Mouse (Mus musculus): ENCODE measurements around the gene Spink4.

Gene Spink4

GRCm38 (mm10) chr4:40919785-40920184 lies at the start of gene Spink4:
Gene Spink4 (plus strand): TSS chr4:40920052.
- no peak for DNase-seq (ENCODE audit: low spot score in 2 of 2)

DNA sequence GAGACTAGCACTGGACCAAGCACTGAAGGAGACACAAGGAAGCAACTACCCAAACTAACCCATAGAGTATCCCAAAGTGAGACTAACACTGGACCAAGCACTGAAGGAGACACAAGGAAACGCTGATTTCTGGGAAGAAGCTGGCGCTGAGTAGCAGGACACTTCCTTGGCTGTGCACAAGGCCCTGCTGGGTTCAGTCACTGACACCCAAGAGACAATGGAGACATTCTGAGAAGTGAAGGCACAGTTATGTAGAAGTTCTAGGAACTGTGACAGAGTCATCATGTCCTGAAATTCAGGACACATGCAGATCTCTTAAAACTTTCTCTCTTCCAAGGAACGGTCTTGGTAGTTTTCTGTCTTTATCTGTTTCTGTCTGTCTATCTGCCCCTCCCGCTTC lies 49.6 kb upstream of the Spink4 start:
- no peak for DNase-seq (ENCODE audit: low spot score in 2 of 2)

DNA sequence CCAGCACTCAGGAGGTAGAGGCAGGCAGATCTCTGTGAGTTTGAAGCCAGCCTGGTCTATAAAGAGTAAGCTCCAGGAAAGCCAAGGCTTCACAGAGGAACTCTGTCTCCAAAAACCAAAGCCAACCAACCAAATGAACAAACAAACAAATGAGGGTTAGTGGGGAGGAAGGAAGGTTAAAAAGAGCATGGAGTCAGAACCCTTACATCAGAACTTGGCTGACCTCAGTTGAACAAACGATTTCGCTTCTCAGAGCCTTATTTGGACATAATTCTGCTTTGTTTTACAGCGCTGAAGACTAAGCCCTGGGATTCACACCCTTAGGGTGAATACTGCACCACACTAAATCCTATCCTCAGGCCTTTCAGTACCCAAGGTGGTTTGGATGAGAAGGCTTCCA lies 47.7 kb upstream of the Spink4 start:
- no peak for DNase-seq (ENCODE audit: low spot score in 2 of 2)

GRCm38 (mm10) chr4:40873320-40873719 lies 46.5 kb upstream of the Spink4 start:
- DNase-seq (ENCODE audit: low spot score in 2 of 2), result no peak

DNA sequence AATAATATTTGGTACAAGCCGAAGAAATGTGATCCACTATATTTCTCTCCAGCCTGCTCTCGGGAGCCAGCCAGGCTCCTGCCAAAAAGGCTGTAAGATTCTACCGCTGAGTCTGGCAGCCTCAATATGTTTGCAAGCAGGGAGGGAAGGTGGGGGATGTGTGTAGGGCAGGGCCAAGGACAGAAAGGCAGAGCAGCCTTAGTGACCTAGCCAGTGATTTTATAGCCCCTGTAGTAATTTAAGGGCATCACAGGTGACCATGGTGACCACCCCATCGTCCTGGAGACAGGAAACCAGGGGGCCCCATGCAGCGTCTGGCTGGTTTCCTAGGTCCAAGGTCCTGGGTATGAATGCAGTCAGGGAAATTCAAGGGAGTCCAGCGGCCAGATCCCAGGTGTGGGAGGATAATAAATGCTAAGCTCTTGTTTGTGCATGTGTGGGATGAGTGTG lies 45.7 kb upstream of the Spink4 start:
- peak in 1 of 2 experiments; percentile 22 for DNase-seq (ENCODE audit: low spot score in 2 of 2)

GRCm38 (mm10) chr4:40874794-40875552 lies 44.9 kb upstream of the Spink4 start:
- DNase-seq (ENCODE audit: low spot score in 2 of 2), result no peak

DNA sequence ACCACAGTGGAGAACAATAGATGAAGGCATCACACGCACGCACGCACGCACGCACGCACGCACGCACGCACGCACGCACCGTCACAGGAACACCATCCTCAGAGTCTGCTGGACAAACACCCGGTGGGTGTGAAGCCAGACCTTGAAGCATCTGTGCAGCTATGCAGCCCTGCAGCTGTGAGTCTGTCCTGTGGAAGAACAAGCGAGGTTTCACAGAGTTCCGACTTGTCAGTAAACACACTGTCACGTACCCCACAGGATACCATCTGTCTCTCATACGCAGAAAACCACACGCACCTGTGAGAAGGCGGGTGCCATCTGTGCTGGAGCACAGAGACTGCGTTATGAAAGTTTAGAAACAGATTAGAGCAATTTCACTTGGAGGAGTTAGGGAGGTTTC lies 44.0 kb upstream of the Spink4 start:
- peak; percentile 85 to 88 for DNase-seq (ENCODE audit: low spot score in 2 of 2)

- DNase-seq (ENCODE audit: low spot score in 2 of 2), result peak in 1 of 2 experiments; percentile 6
These were observed 43.0 kb upstream of the Spink4 start for GRCm38 (mm10) chr4:40876814-40877371.

GRCm38 (mm10) chr4:40877528-40877927 lies 42.3 kb upstream of the Spink4 start:
- DNase-seq (ENCODE audit: low spot score in 2 of 2), result no peak

GRCm38 (mm10) chr4:40883200-40883599 lies 36.7 kb upstream of the Spink4 start:
- DNase-seq (ENCODE audit: low spot score in 2 of 2), result no peak

DNA sequence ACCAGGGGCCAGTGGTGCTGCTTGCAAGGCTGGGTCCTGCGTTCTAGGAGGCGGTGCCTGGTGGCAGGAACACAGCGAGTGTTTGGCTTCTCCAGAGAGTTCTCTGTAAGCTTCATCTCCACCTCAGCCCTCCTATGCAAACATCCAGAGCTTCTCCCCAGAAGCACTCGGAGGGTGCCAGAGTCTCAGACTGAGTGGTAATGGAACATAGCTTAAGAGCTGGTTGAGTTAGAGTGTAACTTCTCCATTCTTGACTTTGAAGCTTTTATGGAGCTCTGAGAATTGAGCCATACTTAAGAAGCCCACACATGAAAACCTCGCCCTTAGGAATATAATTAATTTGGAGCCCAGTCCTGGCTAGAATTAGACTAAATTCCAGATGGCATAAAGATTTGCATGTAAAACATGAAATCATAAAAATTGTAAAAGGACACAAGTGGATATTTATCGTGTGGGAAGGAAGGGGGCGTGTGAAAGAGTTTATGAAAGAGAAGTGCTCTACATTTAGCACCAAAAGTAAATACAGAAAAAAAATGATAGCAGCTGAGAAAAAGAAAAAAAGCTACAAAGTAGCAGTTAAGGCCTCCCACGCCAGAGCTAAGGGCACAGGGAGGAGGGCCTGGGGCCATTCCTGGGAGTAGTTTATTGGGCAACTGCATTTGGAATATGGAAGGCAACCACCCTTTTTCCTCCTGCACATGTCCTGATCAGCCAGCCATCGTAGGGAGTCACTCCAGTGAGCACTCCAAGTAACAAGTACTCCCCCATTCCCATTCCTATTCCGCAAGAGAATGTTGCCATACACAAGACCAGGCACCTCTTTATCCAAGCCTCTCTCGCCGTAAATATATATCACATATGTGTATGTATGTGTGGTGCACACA lies 35.3 kb upstream of the Spink4 start:
- peak; percentile 44 to 51 for DNase-seq (ENCODE audit: low spot score in 2 of 2)

GRCm38 (mm10) chr4:40885166-40885525 lies 34.7 kb upstream of the Spink4 start:
- DNase-seq (ENCODE audit: low spot score in 2 of 2), result peak in 1 of 2 experiments; percentile 53

DNA sequence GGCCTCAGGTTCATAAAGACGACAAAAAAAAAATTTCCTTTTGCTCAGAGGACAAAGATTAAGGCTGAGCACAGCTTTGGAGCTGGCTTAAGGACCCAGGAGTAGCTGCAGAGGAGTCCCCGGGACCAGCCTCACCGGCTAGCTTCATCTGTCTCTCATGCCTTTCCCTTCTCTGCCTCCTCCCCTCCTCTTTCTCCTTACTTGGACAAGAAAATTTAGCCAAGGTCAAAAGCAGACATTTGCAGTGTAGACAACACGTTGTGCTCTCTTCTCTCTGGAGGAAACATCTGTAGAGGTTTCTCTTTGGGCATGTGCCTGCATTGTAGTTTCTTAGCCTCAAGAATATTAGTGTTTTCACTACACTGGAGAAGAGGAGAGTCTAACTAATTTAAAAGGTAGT lies 34.0 kb upstream of the Spink4 start:
- DNase-seq (ENCODE audit: low spot score in 2 of 2), result no peak

DNA sequence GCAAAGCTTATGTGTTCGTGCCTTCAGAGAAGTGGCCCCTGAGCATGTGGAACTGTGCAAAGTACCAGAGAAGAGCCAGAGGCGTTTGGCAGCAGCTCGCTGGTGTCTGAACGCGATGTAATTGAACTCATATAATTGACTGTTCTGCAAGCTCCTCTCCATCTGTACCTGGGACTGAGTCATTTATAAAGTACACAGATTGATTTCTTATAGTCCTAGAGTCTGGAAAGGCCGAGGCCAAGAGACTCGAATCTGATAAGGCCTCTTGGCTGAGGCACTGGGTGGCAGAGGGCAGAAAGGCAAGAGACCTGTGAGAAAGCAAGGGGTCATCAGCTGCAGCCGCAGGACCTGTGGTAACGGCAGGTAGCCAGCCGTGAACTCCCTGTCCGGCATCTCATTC lies 31.0 kb upstream of the Spink4 start:
- no peak for DNase-seq (ENCODE audit: low spot score in 2 of 2)

DNA sequence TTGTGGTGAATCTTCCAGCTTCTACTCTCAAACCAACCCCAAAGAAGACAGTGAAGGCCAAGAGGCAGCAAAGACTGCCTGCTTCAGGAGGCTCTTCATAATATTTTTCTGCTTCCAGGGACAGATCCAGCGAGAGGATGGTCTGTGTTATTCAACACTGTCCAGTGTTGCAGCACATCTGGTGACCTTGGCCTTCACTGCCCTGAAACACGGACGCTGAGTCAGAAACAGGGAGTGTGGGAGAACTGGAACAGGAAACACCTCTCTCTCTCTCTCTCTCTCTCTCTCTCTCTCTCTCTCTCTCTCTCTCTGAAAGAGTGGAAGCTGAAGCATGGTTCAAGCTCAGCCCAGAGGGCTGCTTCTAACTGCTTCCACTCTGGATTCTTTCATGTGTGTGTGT lies 30.6 kb upstream of the Spink4 start:
- no peak for DNase-seq (ENCODE audit: low spot score in 2 of 2)

- no peak for DNase-seq (ENCODE audit: low spot score in 2 of 2)
These were observed 29.9 kb upstream of the Spink4 start for GRCm38 (mm10) chr4:40889983-40890382.

GRCm38 (mm10) chr4:40891206-40891605 lies 28.6 kb upstream of the Spink4 start:
- no peak for DNase-seq (ENCODE audit: low spot score in 2 of 2)

DNA sequence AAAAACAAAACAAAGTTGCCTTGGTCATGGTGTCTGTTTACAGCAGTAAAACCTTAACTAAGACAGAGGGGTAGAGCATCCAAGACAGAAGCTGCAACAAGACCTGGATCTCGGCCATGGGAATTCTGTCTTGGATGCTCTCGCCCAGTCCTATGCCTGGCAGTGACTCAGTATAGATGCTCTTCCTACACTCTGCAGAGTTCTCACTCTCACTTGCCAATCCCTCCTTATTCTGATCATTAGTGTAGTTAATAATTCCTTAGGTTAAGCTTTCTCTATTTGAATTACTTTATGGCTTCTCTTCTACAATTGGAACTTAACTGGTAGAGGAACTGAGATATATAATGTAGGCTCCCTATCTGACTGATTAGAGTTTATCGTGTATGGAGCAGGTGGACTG lies 24.7 kb upstream of the Spink4 start:
- no peak for DNase-seq (ENCODE audit: low spot score in 2 of 2)

GRCm38 (mm10) chr4:40895646-40896045 lies 24.2 kb upstream of the Spink4 start:
- DNase-seq (ENCODE audit: low spot score in 2 of 2), result no peak

DNA sequence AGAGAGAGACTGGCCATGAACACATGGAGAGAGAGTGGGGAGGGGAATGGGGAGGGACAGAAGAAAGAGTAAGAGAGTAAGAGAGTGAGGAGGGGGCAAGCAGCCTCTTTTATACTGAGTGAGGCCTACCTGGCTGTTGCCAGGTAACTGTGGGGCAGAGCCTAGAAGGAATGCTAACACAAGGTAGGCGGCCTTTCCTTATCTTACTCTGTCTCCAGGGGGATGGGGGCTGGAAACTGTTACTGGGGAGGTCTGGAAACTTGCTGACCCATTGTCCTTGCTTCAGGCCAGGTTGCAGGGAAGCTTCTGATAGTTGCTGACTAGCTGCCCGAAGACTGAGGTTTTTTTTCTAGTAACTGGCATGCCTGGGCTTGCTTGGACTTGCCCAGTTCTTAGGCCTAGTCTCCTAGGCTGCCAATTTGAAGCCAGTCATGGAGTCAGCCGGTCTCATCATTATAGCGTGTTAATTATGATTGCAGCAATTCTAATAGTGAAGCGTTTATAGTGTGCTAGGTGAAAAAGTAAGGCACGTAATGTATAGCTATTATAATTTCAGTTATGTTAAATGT lies 21.3 kb upstream of the Spink4 start:
- no peak for DNase-seq (ENCODE audit: low spot score in 2 of 2)

GRCm38 (mm10) chr4:40899264-40899663 lies 20.6 kb upstream of the Spink4 start:
- no peak for DNase-seq (ENCODE audit: low spot score in 2 of 2)

DNA sequence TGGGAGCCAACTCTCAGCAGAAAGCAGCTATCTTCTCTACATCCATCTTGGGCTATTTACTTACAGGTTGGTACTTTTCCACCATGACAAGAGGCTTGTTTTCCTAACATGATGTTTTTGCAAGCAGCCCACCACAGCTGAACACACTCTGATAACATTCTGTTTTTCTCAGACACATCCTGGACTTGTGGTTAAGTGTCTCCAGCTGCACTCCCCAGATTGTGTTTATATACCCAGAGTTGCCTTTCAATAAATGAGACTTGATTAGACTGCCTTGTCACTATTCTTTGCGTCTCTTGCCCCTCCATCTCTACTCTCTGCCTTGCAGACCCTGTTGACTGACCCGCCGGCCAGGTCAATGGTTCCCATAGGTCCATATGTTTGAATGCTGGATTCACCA lies 19.8 kb upstream of the Spink4 start:
- DNase-seq (ENCODE audit: low spot score in 2 of 2), result no peak
